Mouse (Mus musculus) heart, embryonic 13.5 days (tissue): ENCODE measurements around the gene Rnpep. TPM values are rescaled to one million over a fixed set of nuclear protein-coding genes. Genes with fewer than 3 reads are reported as not detected.

ENCODE experiments used
- ATAC-seq: fragments of 200-750 bp; cut with Nextera tagmentation; 2 replicates; pipeline ENCODE4 v1.8.0; 2017; ENCODE audit warnings: moderate TSS enrichment; ENCODE audit not compliant: insufficient number of reproducible peaks, low FRiP score, low TSS enrichment; ENCODE audit errors: extremely low read depth
- H3K27ac ChIP-seq: fragments of 300-500 bp; sonication (generic); replicated peaks from 2 replicates; pipeline ENCODE4 v1.5.1; 2015; ENCODE audit warnings: moderate library complexity, mild to moderate bottlenecking, inconsistent platforms
- H3K27me3 ChIP-seq: fragments of 300-500 bp; sonication (generic); replicated peaks from 2 replicates; pipeline ENCODE4 v1.6.1; 2015; ENCODE audit warnings: mild to moderate bottlenecking, inconsistent platforms
- H3K36me3 ChIP-seq: fragments of 300-500 bp; sonication (generic); 2 replicates; pipeline ENCODE4 v1.6.1; 2015; ENCODE audit warnings: mild to moderate bottlenecking, inconsistent platforms
- H3K4me1 ChIP-seq: fragments of 300-500 bp; sonication (generic); 2 replicates; pipeline ENCODE4 v1.6.1; 2015; ENCODE audit warnings: inconsistent platforms
- H3K4me2 ChIP-seq: fragments of 300-500 bp; sonication (generic); 2 replicates; pipeline ENCODE4 v1.6.1; 2015; ENCODE audit warnings: inconsistent platforms, mild to moderate bottlenecking, moderate library complexity
- H3K4me3 ChIP-seq: fragments of 300-500 bp; sonication (generic); 2 replicates; pipeline ENCODE4 v1.5.1; 2015; ENCODE audit warnings: moderate library complexity, mild to moderate bottlenecking, inconsistent platforms
- H3K9ac ChIP-seq: fragments of 300-500 bp; sonication (generic); 2 replicates; pipeline ENCODE4 v1.6.1; 2015; ENCODE audit warnings: inconsistent platforms, mild to moderate bottlenecking, moderate library complexity
- H3K9me3 ChIP-seq: fragments of 300-500 bp; sonication (generic); 2 replicates; pipeline ENCODE4 v1.6.1; 2016; ENCODE audit warnings: inconsistent platforms
- WGBS: fragments of 180-500 bp; shearing (Covaris S2); methylation state at CpG from one replicate; pipeline ENCODE4 v1.1.7; 2015; ENCODE audit warnings: mixed read lengths; 5-methylcytosine and 5-hydroxymethylcytosine counted together
- polyA plus RNA-seq: library from polyadenylated mRNA; unstranded; fragments of >200 nt; fragmentation: Nextera tagmentation; extraction: Ambion mirVana; gene quantifications from 2 replicates; pipeline ENCODE4 v1.2.1, GENCODE M21; 2015

Gene Rnpep
- polyA plus RNA-seq, result 52.8 and 57.5 TPM in 2 replicates

DNA sequence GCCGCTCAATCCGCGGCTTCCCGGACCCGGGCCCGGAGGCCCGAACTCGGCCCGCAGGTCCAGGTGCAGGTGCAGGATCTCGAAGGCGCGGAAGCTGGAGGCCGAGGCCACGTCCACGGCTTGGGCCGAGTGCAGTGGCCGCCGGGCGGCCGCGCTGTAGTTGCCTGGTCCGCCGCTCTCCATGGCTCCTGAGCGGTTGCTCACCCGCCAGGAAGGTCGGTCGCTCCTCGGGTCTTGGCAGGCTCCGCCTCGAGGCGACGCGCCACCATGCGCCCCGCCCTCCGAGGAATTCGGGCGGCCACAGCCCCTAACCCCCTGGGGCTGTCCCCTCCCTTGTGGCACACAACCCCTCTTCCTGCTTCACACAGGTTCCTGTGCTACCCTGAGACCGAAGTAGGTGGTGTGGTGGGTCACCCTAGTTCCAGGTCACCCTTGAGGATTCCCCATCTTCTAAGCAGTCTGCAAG is at the start of gene Rnpep:
Gene Rnpep (minus strand): TSS at position 259 of the 466 bp plus-strand sequence.
- no peaks in the 10 kb centered on the region for H3K27me3 ChIP-seq
- ATAC-seq, result peak; percentile 69
- peaks cover 26% of the 10 kb centered on the region for H3K4me1 ChIP-seq
- under 1% methylated on average over 39 of the region's 39 CpGs for WGBS
- peak within 1 kb of the TSS; percentile 95 for H3K9ac ChIP-seq
- peak within 1 kb of the TSS; percentile 89 for H3K27ac ChIP-seq
- H3K9me3 ChIP-seq, result no peaks in the 10 kb centered on the region
- H3K4me2 ChIP-seq, result peak within 1 kb of the TSS; percentile 78
- peaks cover 7% of the 10 kb centered on the region for H3K36me3 ChIP-seq
- H3K4me3 ChIP-seq, result peak within 1 kb of the TSS; percentile 88

- H3K9ac ChIP-seq, result 0 out of 2 replicates have a peak overlapping the region, but pooled peaks have one; percentile 5
- WGBS, result 60% methylated on average over 6 of the region's 6 CpGs
- no peak overlapping the region for H3K4me3 ChIP-seq
- no peaks in the 10 kb centered on the region for H3K9me3 ChIP-seq
- ATAC-seq, result no peak
- no peak overlapping the region for H3K4me2 ChIP-seq
- peaks cover 7% of the 10 kb centered on the region for H3K27me3 ChIP-seq
- H3K4me1 ChIP-seq, result peaks cover 23% of the 10 kb centered on the region
- H3K36me3 ChIP-seq, result no peaks in the 10 kb centered on the region
- no peak overlapping the region for H3K27ac ChIP-seq
These were observed 46.7 kb upstream of the Rnpep start for GRCm38 (mm10) chr1:135330578-135330977.

DNA sequence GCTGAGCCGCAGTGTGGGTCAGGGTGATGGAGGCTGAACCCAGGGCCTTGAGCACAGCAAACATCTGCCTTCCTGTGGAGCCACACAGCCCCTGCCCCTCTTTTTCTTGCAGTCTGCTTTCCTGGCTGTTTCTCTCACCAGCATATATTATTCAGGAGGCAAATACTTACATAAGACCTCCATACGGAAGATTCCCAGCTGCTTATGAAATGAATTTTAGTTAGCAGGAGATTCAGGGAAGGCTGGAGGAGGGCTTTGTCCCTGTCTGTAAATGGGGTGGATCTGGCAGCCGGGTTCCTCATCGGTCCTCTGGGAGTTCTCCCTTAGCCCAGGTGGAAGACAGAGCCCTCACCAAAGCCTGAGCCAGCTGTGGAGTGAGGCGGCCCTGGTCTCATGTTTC is 44.5 kb upstream of the Rnpep start:
- H3K4me1 ChIP-seq, result peaks cover 20% of the 10 kb centered on the region
- no peak overlapping the region for H3K27ac ChIP-seq
- no peak for ATAC-seq
- 67% methylated on average over 5 of the region's 5 CpGs for WGBS
- no peak overlapping the region for H3K9ac ChIP-seq
- no peaks in the 10 kb centered on the region for H3K9me3 ChIP-seq
- no peak overlapping the region for H3K4me2 ChIP-seq
- H3K36me3 ChIP-seq, result no peaks in the 10 kb centered on the region
- H3K27me3 ChIP-seq, result peaks cover 9% of the 10 kb centered on the region
- no peak overlapping the region for H3K4me3 ChIP-seq

- H3K27ac ChIP-seq, result no peak overlapping the region
- H3K9ac ChIP-seq, result no peak overlapping the region
- H3K27me3 ChIP-seq, result peaks cover 26% of the 10 kb centered on the region
- 73% methylated on average over 2 of the region's 2 CpGs for WGBS
- no peaks in the 10 kb centered on the region for H3K9me3 ChIP-seq
- H3K36me3 ChIP-seq, result no peaks in the 10 kb centered on the region
- no peak for ATAC-seq
- peaks cover 13% of the 10 kb centered on the region for H3K4me1 ChIP-seq
- peak overlapping the region; percentile 66 for H3K4me2 ChIP-seq
- H3K4me3 ChIP-seq, result 0 out of 2 replicates have a peak overlapping the region, but pooled peaks have one; percentile 42
These were observed 42.0 kb upstream of the Rnpep start for GRCm38 (mm10) chr1:135325934-135326333.

GRCm38 (mm10) chr1:135324571-135324970 is 40.7 kb upstream of the Rnpep start, which contains the start of gene Lmod1:
TSS of gene Lmod1 (plus strand) at chr1:135324807.
- Histone ChIP-seq H3K27ac (peak within 1 kb of the TSS; percentile 54; the same call in 1 of the 2 replicates), H3K4me1 (peaks cover 4% of the 10 kb centered on the region), H3K9ac (peak within 1 kb of the TSS; percentile 69), H3K36me3 (no peaks in the 10 kb centered on the region), H3K9me3 (no peaks in the 10 kb centered on the region), H3K27me3 (peaks cover 33% of the 10 kb centered on the region), H3K4me2 (peak within 1 kb of the TSS; percentile 66), H3K4me3 (peak within 1 kb of the TSS; percentile 42)
- ATAC-seq, result peak; percentile 49; the same call in 1 of the 2 replicates
- 10% methylated on average over 8 of the region's 8 CpGs for WGBS

GRCm38 (mm10) chr1:135323367-135323901 is 39.5 kb upstream of the Rnpep start:
- ATAC-seq, result no peak
- Histone ChIP-seq H3K27me3 (peaks cover 33% of the 10 kb centered on the region), H3K4me1 (peaks cover 4% of the 10 kb centered on the region), H3K4me3 (no peak overlapping the region), H3K36me3 (no peaks in the 10 kb centered on the region), H3K27ac (no peak overlapping the region), H3K9ac (no peak overlapping the region), H3K4me2 (no peak overlapping the region), H3K9me3 (no peaks in the 10 kb centered on the region)
- 70% methylated on average over 7 of the region's 7 CpGs for WGBS

DNA sequence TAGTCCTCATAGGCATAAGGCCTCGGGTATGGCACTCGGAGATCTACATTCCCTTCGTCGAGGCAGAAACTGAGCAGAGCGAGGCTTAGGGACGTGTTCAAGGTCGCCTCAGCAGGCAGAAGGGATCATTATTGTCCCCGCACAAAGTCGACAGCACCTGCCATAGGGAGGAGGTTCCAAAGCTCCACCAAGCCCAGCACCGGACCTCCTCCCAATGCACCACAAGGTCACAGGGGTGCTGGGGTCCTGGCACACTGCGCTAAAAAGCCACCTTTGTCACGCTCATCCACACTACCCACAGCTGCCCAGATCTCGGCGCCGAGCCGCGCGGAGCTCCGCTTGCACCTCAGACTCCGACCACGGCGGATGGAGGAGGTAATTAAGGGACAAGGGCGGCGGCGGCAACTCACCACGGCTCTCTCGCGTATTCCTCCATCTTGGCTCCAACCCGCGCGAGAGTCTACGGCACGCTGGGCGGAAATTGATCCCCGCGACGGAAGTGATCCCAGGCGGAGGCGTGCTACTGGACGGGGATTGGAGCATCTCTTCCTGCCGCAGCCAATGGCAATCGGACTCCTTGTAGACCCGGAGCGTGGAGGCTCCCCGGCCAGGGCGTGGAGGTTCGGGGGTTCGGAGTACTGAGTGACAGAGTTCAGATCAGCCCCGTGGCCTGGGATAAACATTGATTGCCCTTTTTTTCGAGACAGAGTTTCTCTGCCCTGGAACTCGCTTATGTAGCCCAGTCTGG is 29.6 kb upstream of the Rnpep start, which contains the start of gene Timm17a:
Gene Timm17a (minus strand): TSS at position 495 of the 748 bp plus-strand sequence.
- H3K4me1 ChIP-seq, result peaks cover 26% of the 10 kb centered on the region
- H3K9ac ChIP-seq, result peak within 1 kb of the TSS; percentile 97
- H3K4me3 ChIP-seq, result peak within 1 kb of the TSS; percentile 77
- ATAC-seq, result peak; percentile 90
- H3K27me3 ChIP-seq, result 0 out of 2 replicates have a peak, but pooled peaks cover 4% of the 10 kb centered on the region
- peak within 1 kb of the TSS; percentile 84 for H3K4me2 ChIP-seq
- no peaks in the 10 kb centered on the region for H3K9me3 ChIP-seq
- H3K36me3 ChIP-seq, result peaks cover 17% of the 10 kb centered on the region
- peak within 1 kb of the TSS; percentile 88 for H3K27ac ChIP-seq
- under 1% methylated on average over 51 of the region's 51 CpGs for WGBS

DNA sequence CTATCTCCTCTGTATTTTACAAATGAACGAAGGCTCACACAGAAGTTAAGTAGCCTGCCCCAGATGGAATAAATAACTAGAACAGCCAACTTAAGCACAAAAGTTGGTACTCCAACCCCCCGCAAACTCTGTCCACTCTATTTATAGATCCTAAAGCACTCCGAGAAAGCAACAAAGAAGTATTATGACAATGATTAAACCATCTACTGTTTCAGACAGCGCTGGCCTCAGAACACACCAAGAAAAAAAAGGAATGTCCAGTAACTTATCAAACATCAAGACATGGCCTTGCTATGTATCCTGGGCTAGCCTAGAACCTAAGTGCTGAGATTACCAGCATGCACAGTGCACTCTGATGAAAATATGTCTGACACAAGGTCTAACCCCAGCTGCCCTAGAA is 28.3 kb upstream of the Rnpep start:
- peak overlapping the region; percentile 77 for H3K4me3 ChIP-seq
- peaks cover 26% of the 10 kb centered on the region for H3K4me1 ChIP-seq
- peak overlapping the region; percentile 84 for H3K4me2 ChIP-seq
- H3K9me3 ChIP-seq, result no peaks in the 10 kb centered on the region
- no peaks in the 10 kb centered on the region for H3K27me3 ChIP-seq
- H3K9ac ChIP-seq, result peak overlapping the region; percentile 97
- no peak overlapping the region for H3K27ac ChIP-seq
- peaks cover 29% of the 10 kb centered on the region for H3K36me3 ChIP-seq
- WGBS, result 64% methylated on average over 4 of the region's 4 CpGs
- ATAC-seq, result no peak

GRCm38 (mm10) chr1:135311356-135311755 is 27.5 kb upstream of the Rnpep start:
- 65% methylated on average over 6 of the region's 6 CpGs for WGBS
- no peaks in the 10 kb centered on the region for H3K9me3 ChIP-seq
- peaks cover 36% of the 10 kb centered on the region for H3K36me3 ChIP-seq
- no peak overlapping the region for H3K27ac ChIP-seq
- 0 out of 2 replicates have a peak overlapping the region, but pooled peaks have one; percentile 84 for H3K4me2 ChIP-seq
- ATAC-seq, result no peak
- peaks cover 26% of the 10 kb centered on the region for H3K4me1 ChIP-seq
- H3K27me3 ChIP-seq, result no peaks in the 10 kb centered on the region
- peak overlapping the region; percentile 34; the same call in 1 of the 2 replicates for H3K9ac ChIP-seq
- no peak overlapping the region for H3K4me3 ChIP-seq

DNA sequence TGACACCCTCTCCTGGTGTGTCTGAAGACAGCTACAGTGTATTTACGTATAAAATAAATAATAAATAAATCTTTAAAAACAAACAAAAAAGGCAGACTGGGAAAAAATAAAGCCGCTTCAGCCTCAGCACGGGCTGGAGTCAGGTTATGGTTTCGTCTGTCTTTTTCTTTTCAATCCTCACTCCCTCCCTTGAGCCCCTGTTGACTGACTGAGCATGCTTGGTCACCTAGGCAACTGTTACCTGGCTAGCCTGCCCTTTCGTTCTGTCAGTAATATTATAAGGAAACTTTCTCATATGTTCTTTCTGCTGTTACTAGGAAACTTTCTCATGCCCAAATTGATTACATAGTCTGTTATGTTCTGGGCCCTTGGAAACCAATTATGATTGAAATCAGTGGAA is 7.0 kb upstream of the Rnpep start:
- no peak for ATAC-seq
- no peak overlapping the region for H3K4me2 ChIP-seq
- no peak overlapping the region for H3K9ac ChIP-seq
- no peak overlapping the region for H3K27ac ChIP-seq
- WGBS, result 85% methylated on average over 5 of the region's 5 CpGs
- peaks cover 35% of the 10 kb centered on the region for H3K36me3 ChIP-seq
- H3K9me3 ChIP-seq, result no peaks in the 10 kb centered on the region
- H3K27me3 ChIP-seq, result no peaks in the 10 kb centered on the region
- H3K4me3 ChIP-seq, result no peak overlapping the region
- peaks cover 5% of the 10 kb centered on the region for H3K4me1 ChIP-seq

DNA sequence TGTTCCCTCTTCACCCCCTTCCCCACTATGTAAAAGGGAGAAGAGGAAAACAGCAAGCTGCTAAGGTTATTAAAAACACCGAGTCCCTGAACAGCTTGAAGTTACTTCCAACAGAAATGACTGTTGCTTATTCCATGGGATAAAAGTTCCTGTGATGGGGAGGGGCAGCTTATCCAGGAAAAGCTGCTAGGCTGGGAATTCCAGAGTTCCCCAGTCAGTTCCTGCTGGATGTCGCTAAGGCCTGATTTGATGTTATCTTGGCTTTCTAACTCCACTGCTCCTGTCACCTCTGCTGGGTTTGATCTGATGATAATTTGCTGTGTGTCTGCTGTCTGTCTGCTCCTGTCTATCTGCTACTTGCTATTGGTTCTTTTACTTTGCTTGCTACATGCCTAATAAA is 2.4 kb upstream of the Rnpep start:
- ATAC-seq, result no peak
- no peak overlapping the region for H3K4me2 ChIP-seq
- 31% methylated on average over 2 of the region's 2 CpGs for WGBS

More for the DNA sequence above, 2.4 kb upstream of the Rnpep start:
- Histone ChIP-seq H3K27me3 (no peaks in the 10 kb centered on the region), H3K36me3 (no peaks in the 10 kb centered on the region), H3K27ac (no peak overlapping the region), H3K4me1 (peaks cover 18% of the 10 kb centered on the region), H3K9ac (no peak overlapping the region), H3K9me3 (no peaks in the 10 kb centered on the region), H3K4me3 (no peak overlapping the region)
